Mouse (Mus musculus) myocyte (in vitro differentiated cells): Measurements from ENCODE around the gene Adamts2. TPM values are rescaled to one million over a fixed set of nuclear protein-coding genes. Genes with fewer than 3 reads are reported as not detected.

Experiments
- H3K27me3 ChIP-seq: one replicate; pipeline ENCODE4 v1.6.1; 2011; ENCODE audit not compliant: control insufficient read depth, insufficient read depth, insufficient read length
- H3K36me3 ChIP-seq: one replicate; pipeline ENCODE4 v1.6.1; 2011; ENCODE audit not compliant: control insufficient read depth, insufficient read depth
- H3K4me2 ChIP-seq: one replicate; pipeline ENCODE4 v1.6.1; 2011; ENCODE audit warnings: low read depth, control low read depth
- H3K4me3 ChIP-seq: one replicate; pipeline ENCODE4 v1.5.1; 2011; ENCODE audit warnings: mild to moderate bottlenecking, control low read depth, moderate library complexity
- H3K79me2 ChIP-seq: one replicate; pipeline ENCODE4 v1.6.1; 2011; ENCODE audit not compliant: control insufficient read depth, insufficient read depth
- H3ac ChIP-seq: one replicate; pipeline ENCODE4 v1.6.1; 2011; ENCODE audit not compliant: control insufficient read depth, insufficient read length
- CEBPB ChIP-seq: IDR thresholded peaks from 2 replicates; pipeline ENCODE4 v1.6.1; 2011; ENCODE audit warnings: mild to moderate bottlenecking, moderate library complexity; ENCODE audit not compliant: poor library complexity, insufficient read depth, severe bottlenecking
- E2F4 ChIP-seq: IDR thresholded peaks from one replicate; pipeline ENCODE4 v1.6.1; 2011; ENCODE audit warnings: mild to moderate bottlenecking, control low read depth, moderate library complexity; ENCODE audit not compliant: insufficient read depth
- MAX ChIP-seq: IDR thresholded peaks from one replicate; pipeline ENCODE4 v1.6.1; 2011; ENCODE audit warnings: low read depth, mild to moderate bottlenecking, control low read depth
- MYOD1 ChIP-seq, 3 experiments: IDR thresholded peaks; one replicate each; pipeline ENCODE4 v1.6.1; 2011; ENCODE audit warnings: control low read depth in 2 of 3, low read depth in 2 of 3, mild to moderate bottlenecking in 2 of 3, moderate library complexity in 1 of 3; ENCODE audit not compliant: insufficient read length in 2 of 3, control insufficient read depth in 1 of 3
- MYOG ChIP-seq, 3 experiments: IDR thresholded peaks; one replicate each; pipeline ENCODE4 v1.6.1; 2011; ENCODE audit warnings: control low read depth in 2 of 3, low read depth in 2 of 3, mild to moderate bottlenecking in 2 of 3; ENCODE audit not compliant: insufficient read length in 2 of 3, control insufficient read depth in 1 of 3, insufficient read depth in 1 of 3
- POLR2A ChIP-seq: IDR thresholded peaks from one replicate; pipeline ENCODE4 v1.6.1; 2011; ENCODE audit warnings: low read depth, mild to moderate bottlenecking, control low read depth, moderate library complexity; ENCODE audit not compliant: insufficient read length
- POLR2AphosphoS2 ChIP-seq: IDR thresholded peaks from one replicate; pipeline ENCODE4 v1.6.1; 2011; ENCODE audit warnings: low read depth, control low read depth; ENCODE audit not compliant: insufficient read length
- REST ChIP-seq: IDR thresholded peaks from one replicate; pipeline ENCODE4 v1.6.1; 2011; ENCODE audit warnings: mild to moderate bottlenecking, control low read depth, moderate library complexity; ENCODE audit not compliant: insufficient read depth, insufficient read length
- SRF ChIP-seq: IDR thresholded peaks from one replicate; pipeline ENCODE4 v1.6.1; 2011; ENCODE audit warnings: low read depth; ENCODE audit not compliant: control insufficient read depth, insufficient read length
- TCF12 ChIP-seq: IDR thresholded peaks from one replicate; pipeline ENCODE4 v1.6.1; 2011; ENCODE audit warnings: mild to moderate bottlenecking, control low read depth; ENCODE audit not compliant: poor library complexity, insufficient read depth, severe bottlenecking
- TCF3 ChIP-seq: IDR thresholded peaks from one replicate; pipeline ENCODE4 v1.6.1; 2011; ENCODE audit warnings: low read depth, control low read depth; ENCODE audit not compliant: insufficient read length
- USF1 ChIP-seq: IDR thresholded peaks from one replicate; pipeline ENCODE4 v1.6.1; 2011; ENCODE audit warnings: low read depth, mild to moderate bottlenecking, control low read depth, moderate library complexity
- polyA plus RNA-seq: library from polyadenylated mRNA; unstranded; fragments of >200 nt; fragmentation: generic; extraction: Trizol; gene quantifications from one replicate; pipeline ENCODE4 v1.2.1, GENCODE M21; 2012; ENCODE audit warnings: missing spikeins

The Adamts2 gene
- polyA plus RNA-seq, 1 experiment = 24.9 TPM

- H3K79me2 ChIP-seq = no peaks in the 10 kb centered on the region
- no peaks in the 10 kb centered on the region for H3K36me3 ChIP-seq
- H3ac ChIP-seq = no peak overlapping the region
- H3K4me2 ChIP-seq = no peak overlapping the region
- no peaks in the 10 kb centered on the region for H3K27me3 ChIP-seq
- H3K4me3 ChIP-seq = no peak overlapping the region
- TF ChIP-seq MAX (no peak), TCF12 (no peak), CEBPB (no peak), TCF3 (no peak), E2F4 (no peak), MYOD1 (IDR thresholded peaks at IDR 0.05; ENCODE audit: control insufficient read depth in 1 of 3, insufficient read length in 2 of 3, low read depth in 2 of 3) (no peak), POLR2AphosphoS2 (no peak), SRF (no peak), MYOG (IDR thresholded peaks at IDR 0.05; ENCODE audit: control insufficient read depth in 1 of 3, insufficient read depth in 1 of 3, insufficient read length in 2 of 3, low read depth in 2 of 3) (no peak), POLR2A (no peak), REST (no peak), USF1 (no peak)
Observed at GRCm38 (mm10) chr11:50744971-50745370, 143.1 kb downstream of the Adamts2 start.

- Histone ChIP-seq H3K79me2 (no peaks in the 10 kb centered on the region), H3K27me3 (no peaks in the 10 kb centered on the region), H3K4me2 (no peak overlapping the region), H3ac (no peak overlapping the region), H3K4me3 (no peak overlapping the region), H3K36me3 (no peaks in the 10 kb centered on the region)
- TF ChIP-seq MYOG (IDR thresholded peaks at IDR 0.05; ENCODE audit: control insufficient read depth in 1 of 3, insufficient read depth in 1 of 3, insufficient read length in 2 of 3, low read depth in 2 of 3) (peak; percentile 35 to 90 (median 86)), TCF3 (peak; percentile 73), SRF (no peak), MYOD1 (IDR thresholded peaks at IDR 0.05; ENCODE audit: control insufficient read depth in 1 of 3, insufficient read length in 2 of 3, low read depth in 2 of 3) (peak; percentile 13 to 85 (median 48)), TCF12 (peak; percentile 10)
Observed at GRCm38 (mm10) chr11:50746508-50746907, 144.6 kb downstream of the Adamts2 start.

- Histone ChIP-seq H3K79me2 (no peaks in the 10 kb centered on the region), H3K4me3 (no peak overlapping the region), H3K27me3 (no peaks in the 10 kb centered on the region), H3K4me2 (no peak overlapping the region), H3K36me3 (no peaks in the 10 kb centered on the region), H3ac (no peak overlapping the region)
- TF ChIP-seq MYOG (IDR thresholded peaks at IDR 0.05; ENCODE audit: control insufficient read depth in 1 of 3, insufficient read depth in 1 of 3, insufficient read length in 2 of 3, low read depth in 2 of 3) (no peak), MYOD1 (IDR thresholded peaks at IDR 0.05; ENCODE audit: control insufficient read depth in 1 of 3, insufficient read length in 2 of 3, low read depth in 2 of 3) (no peak), USF1 (no peak), TCF3 (no peak), POLR2AphosphoS2 (no peak), MAX (no peak), TCF12 (no peak), CEBPB (no peak), E2F4 (no peak), SRF (no peak)
Observed at GRCm38 (mm10) chr11:50750983-50751585, 149.2 kb downstream of the Adamts2 start.

GRCm38 (mm10) chr11:50757741-50758140 is 155.9 kb downstream of the Adamts2 start:
- TF ChIP-seq CEBPB = no peak
- TF ChIP-seq TCF3 = no peak
- no peak for TF ChIP-seq SRF
- no peak for TF ChIP-seq MYOD1 (IDR thresholded peaks at IDR 0.05; ENCODE audit: control insufficient read depth in 1 of 3, insufficient read length in 2 of 3, low read depth in 2 of 3)
- no peak for TF ChIP-seq TCF12
- no peak for TF ChIP-seq MAX
- no peak for TF ChIP-seq POLR2A
- TF ChIP-seq USF1 = no peak
- no peak for TF ChIP-seq MYOG (IDR thresholded peaks at IDR 0.05; ENCODE audit: control insufficient read depth in 1 of 3, insufficient read depth in 1 of 3, insufficient read length in 2 of 3, low read depth in 2 of 3)
- no peak for TF ChIP-seq POLR2AphosphoS2
- TF ChIP-seq REST = no peak
- no peak for TF ChIP-seq E2F4
- Histone ChIP-seq H3K4me3 (no peak overlapping the region), H3K4me2 (no peak overlapping the region), H3K36me3 (no peaks in the 10 kb centered on the region), H3K27me3 (no peaks in the 10 kb centered on the region), H3ac (no peak overlapping the region), H3K79me2 (no peaks in the 10 kb centered on the region)

GRCm38 (mm10) chr11:50766461-50766860 is 164.6 kb downstream of the Adamts2 start:
- no peaks in the 10 kb centered on the region for H3K36me3 ChIP-seq
- no peaks in the 10 kb centered on the region for H3K79me2 ChIP-seq
- no peak overlapping the region for H3K4me2 ChIP-seq
- H3ac ChIP-seq = no peak overlapping the region
- no peaks in the 10 kb centered on the region for H3K27me3 ChIP-seq
- no peak for TF ChIP-seq E2F4
- no peak for TF ChIP-seq MYOG (IDR thresholded peaks at IDR 0.05; ENCODE audit: control insufficient read depth in 1 of 3, insufficient read depth in 1 of 3, insufficient read length in 2 of 3, low read depth in 2 of 3)
- TF ChIP-seq TCF12 = no peak
- TF ChIP-seq TCF3 = no peak
- no peak for TF ChIP-seq MYOD1 (IDR thresholded peaks at IDR 0.05; ENCODE audit: control insufficient read depth in 1 of 3, insufficient read length in 2 of 3, low read depth in 2 of 3)
- H3K4me3 ChIP-seq = no peak overlapping the region
